Mouse (Mus musculus) embryonic facial prominence, embryonic 13.5 days (tissue): Measurements from ENCODE around the gene Pde4d. TPM values are rescaled to one million over a fixed set of nuclear protein-coding genes. Genes with fewer than 3 reads are reported as not detected.

ENCODE experiments used
- ATAC-seq: fragments of 200-750 bp; cut with Nextera tagmentation; 2 replicates; pipeline ENCODE4 v1.8.0; 2017; ENCODE audit warnings: low read depth; ENCODE audit not compliant: insufficient number of reproducible peaks, insufficient read depth, low FRiP score, low TSS enrichment
- H3K27ac ChIP-seq: fragments of 300-500 bp; sonication (generic); 2 replicates; pipeline ENCODE4 v1.5.1; 2015; ENCODE audit warnings: moderate library complexity, mild to moderate bottlenecking, inconsistent platforms
- H3K27me3 ChIP-seq: fragments of 300-500 bp; sonication (generic); 2 replicates; pipeline ENCODE4 v1.6.1; 2015; ENCODE audit warnings: mild to moderate bottlenecking, inconsistent platforms
- H3K36me3 ChIP-seq: fragments of 300-500 bp; sonication (generic); 2 replicates; pipeline ENCODE4 v1.6.1; 2015; ENCODE audit warnings: mild to moderate bottlenecking, inconsistent platforms
- H3K4me1 ChIP-seq: fragments of 300-500 bp; sonication (generic); 2 replicates; pipeline ENCODE4 v1.6.1; 2015; ENCODE audit warnings: inconsistent platforms
- H3K4me2 ChIP-seq: fragments of 300-500 bp; sonication (generic); 2 replicates; pipeline ENCODE4 v1.6.1; 2015; ENCODE audit warnings: moderate library complexity, mild to moderate bottlenecking, inconsistent platforms
- H3K4me3 ChIP-seq: fragments of 300-500 bp; sonication (generic); 2 replicates; pipeline ENCODE4 v1.5.1; 2015; ENCODE audit warnings: mild to moderate bottlenecking, inconsistent platforms
- H3K9ac ChIP-seq: fragments of 300-500 bp; sonication (generic); 2 replicates; pipeline ENCODE4 v1.6.1; 2015; ENCODE audit warnings: mild to moderate bottlenecking, inconsistent platforms
- H3K9me3 ChIP-seq: fragments of 300-500 bp; sonication (generic); 2 replicates; pipeline ENCODE4 v1.6.1; 2016; ENCODE audit warnings: inconsistent platforms
- WGBS: fragments of 180-500 bp; shearing (Covaris S2); methylation state at CpG from one replicate; pipeline ENCODE4 v1.1.7; 2015; ENCODE audit warnings: mixed read lengths; 5-methylcytosine and 5-hydroxymethylcytosine counted together
- polyA plus RNA-seq: library from polyadenylated mRNA; unstranded; fragments of >200 nt; fragmentation: Nextera tagmentation; extraction: Ambion mirVana; gene quantifications from 2 replicates; pipeline ENCODE4 v1.2.1, GENCODE M21; 2015

The Pde4d gene
- polyA plus RNA-seq, 1 experiment from 2014 or later, result 22.9 TPM

GRCm38 (mm10) chr13:109686906-109687305, 1237.2 kb downstream of the Pde4d start:
- H3K4me2 ChIP-seq, result no peak overlapping the region
- H3K4me1 ChIP-seq, result 0 out of 2 replicates have a peak, but pooled peaks cover 10% of the 10 kb centered on the region
- peaks cover 3% of the 10 kb centered on the region; the same call in 1 of the 2 replicates for H3K27me3 ChIP-seq
- H3K9ac ChIP-seq, result no peak overlapping the region
- no peaks in the 10 kb centered on the region for H3K36me3 ChIP-seq
- no peak overlapping the region for H3K4me3 ChIP-seq
- WGBS, result 53% methylated on average over 3 of the region's 3 CpGs
- ATAC-seq, result no peak
- H3K27ac ChIP-seq, result no peak overlapping the region
- H3K9me3 ChIP-seq, result no peaks in the 10 kb centered on the region

GRCm38 (mm10) chr13:109688195-109688594, 1238.4 kb downstream of the Pde4d start:
- H3K4me2 ChIP-seq, result no peak overlapping the region
- no peak overlapping the region for H3K4me3 ChIP-seq
- no peaks in the 10 kb centered on the region for H3K9me3 ChIP-seq
- WGBS, result 82% methylated on average over 2 of the region's 2 CpGs
- no peak overlapping the region for H3K9ac ChIP-seq
- no peaks in the 10 kb centered on the region for H3K36me3 ChIP-seq
- ATAC-seq, result no peak
- H3K27ac ChIP-seq, result no peak overlapping the region
- peaks cover 3% of the 10 kb centered on the region; the same call in 1 of the 2 replicates for H3K27me3 ChIP-seq
- H3K4me1 ChIP-seq, result 0 out of 2 replicates have a peak, but pooled peaks cover 10% of the 10 kb centered on the region

- H3K27ac ChIP-seq, result no peak overlapping the region
- no peak overlapping the region for H3K4me3 ChIP-seq
- H3K9me3 ChIP-seq, result no peaks in the 10 kb centered on the region
- WGBS, result 87% methylated on average over 3 of the region's 3 CpGs
- 0 out of 2 replicates have a peak, but pooled peaks cover 10% of the 10 kb centered on the region for H3K4me1 ChIP-seq
- no peaks in the 10 kb centered on the region for H3K36me3 ChIP-seq
- H3K27me3 ChIP-seq, result no peaks in the 10 kb centered on the region
- H3K4me2 ChIP-seq, result no peak overlapping the region
- H3K9ac ChIP-seq, result no peak overlapping the region
- ATAC-seq, result no peak
These were observed 1239.4 kb downstream of the Pde4d start for GRCm38 (mm10) chr13:109689176-109689575.

GRCm38 (mm10) chr13:109690558-109690957, 1240.8 kb downstream of the Pde4d start:
- no peak overlapping the region for H3K4me3 ChIP-seq
- no peak overlapping the region for H3K27ac ChIP-seq
- no peaks in the 10 kb centered on the region for H3K9me3 ChIP-seq
- no peak overlapping the region for H3K9ac ChIP-seq
- no peak for ATAC-seq
- no peaks in the 10 kb centered on the region for H3K36me3 ChIP-seq
- H3K27me3 ChIP-seq, result no peaks in the 10 kb centered on the region
- H3K4me2 ChIP-seq, result no peak overlapping the region
- WGBS, result 90% methylated on average over 5 of the region's 5 CpGs
- H3K4me1 ChIP-seq, result 0 out of 2 replicates have a peak, but pooled peaks cover 5% of the 10 kb centered on the region

GRCm38 (mm10) chr13:109692851-109693250, 1243.1 kb downstream of the Pde4d start:
- no peaks in the 10 kb centered on the region for H3K27me3 ChIP-seq
- H3K4me2 ChIP-seq, result no peak overlapping the region
- 72% methylated on average over 3 of the region's 3 CpGs for WGBS
- no peak overlapping the region for H3K4me3 ChIP-seq
- ATAC-seq, result no peak
- H3K4me1 ChIP-seq, result no peaks in the 10 kb centered on the region
- H3K36me3 ChIP-seq, result no peaks in the 10 kb centered on the region
- no peaks in the 10 kb centered on the region for H3K9me3 ChIP-seq
- no peak overlapping the region for H3K9ac ChIP-seq
- no peak overlapping the region for H3K27ac ChIP-seq

GRCm38 (mm10) chr13:109693769-109694168, 1244.0 kb downstream of the Pde4d start:
- no peak for ATAC-seq
- WGBS, result 82% methylated on average over 2 of the region's 2 CpGs

GRCm38 (mm10) chr13:109694293-109694692, 1244.5 kb downstream of the Pde4d start:
- H3K9ac ChIP-seq, result no peak overlapping the region
- H3K4me1 ChIP-seq, result no peaks in the 10 kb centered on the region
- H3K4me2 ChIP-seq, result no peak overlapping the region
- H3K27ac ChIP-seq, result no peak overlapping the region
- no peak overlapping the region for H3K4me3 ChIP-seq
- no peaks in the 10 kb centered on the region for H3K36me3 ChIP-seq
- WGBS, result 84% methylated on average over 2 of the region's 2 CpGs
- H3K9me3 ChIP-seq, result no peaks in the 10 kb centered on the region
- no peaks in the 10 kb centered on the region for H3K27me3 ChIP-seq
- ATAC-seq, result no peak

More at GRCm38 (mm10) chr13:109693769-109694168, 1244.0 kb downstream of the Pde4d start:
- no peak overlapping the region for H3K4me3 ChIP-seq
- H3K4me2 ChIP-seq, result no peak overlapping the region
- H3K27me3 ChIP-seq, result no peaks in the 10 kb centered on the region
- no peak overlapping the region for H3K9ac ChIP-seq
- no peaks in the 10 kb centered on the region for H3K9me3 ChIP-seq
- H3K4me1 ChIP-seq, result no peaks in the 10 kb centered on the region
- no peaks in the 10 kb centered on the region for H3K36me3 ChIP-seq
- H3K27ac ChIP-seq, result no peak overlapping the region

GRCm38 (mm10) chr13:109695098-109695497, 1245.3 kb downstream of the Pde4d start:
- Histone ChIP-seq H3K4me2 (no peak overlapping the region), H3K9ac (no peak overlapping the region), H3K9me3 (no peaks in the 10 kb centered on the region), H3K27ac (no peak overlapping the region), H3K4me3 (no peak overlapping the region), H3K27me3 (no peaks in the 10 kb centered on the region), H3K4me1 (no peaks in the 10 kb centered on the region), H3K36me3 (no peaks in the 10 kb centered on the region)
- WGBS, result 82% methylated on average over 6 of the region's 6 CpGs
- no peak for ATAC-seq

- Histone ChIP-seq H3K4me2 (no peak overlapping the region), H3K9ac (no peak overlapping the region), H3K27ac (no peak overlapping the region), H3K9me3 (no peaks in the 10 kb centered on the region), H3K36me3 (no peaks in the 10 kb centered on the region), H3K27me3 (no peaks in the 10 kb centered on the region), H3K4me1 (peaks cover 7% of the 10 kb centered on the region; the same call in 1 of the 2 replicates), H3K4me3 (no peak overlapping the region)
- no peak for ATAC-seq
- 37% methylated on average over 2 of the region's 2 CpGs for WGBS
These were observed 1256.4 kb downstream of the Pde4d start for GRCm38 (mm10) chr13:109706141-109706540.

- no peak overlapping the region for H3K27ac ChIP-seq
- no peak overlapping the region for H3K4me3 ChIP-seq
- no peaks in the 10 kb centered on the region for H3K9me3 ChIP-seq
- WGBS, result 72% methylated on average over 5 of the region's 5 CpGs
- H3K36me3 ChIP-seq, result no peaks in the 10 kb centered on the region
- no peak overlapping the region for H3K9ac ChIP-seq
- no peaks in the 10 kb centered on the region for H3K27me3 ChIP-seq
- H3K4me1 ChIP-seq, result peaks cover 7% of the 10 kb centered on the region; the same call in 1 of the 2 replicates
- no peak for ATAC-seq
- H3K4me2 ChIP-seq, result no peak overlapping the region
These were observed 1256.8 kb downstream of the Pde4d start for GRCm38 (mm10) chr13:109706579-109706978.

GRCm38 (mm10) chr13:109707154-109707553, 1257.4 kb downstream of the Pde4d start:
- no peak for ATAC-seq
- no peak overlapping the region for H3K4me2 ChIP-seq
- no peaks in the 10 kb centered on the region for H3K9me3 ChIP-seq
- no peaks in the 10 kb centered on the region for H3K36me3 ChIP-seq
- H3K27me3 ChIP-seq, result no peaks in the 10 kb centered on the region
- no peak overlapping the region for H3K4me3 ChIP-seq
- H3K9ac ChIP-seq, result no peak overlapping the region
- H3K27ac ChIP-seq, result no peak overlapping the region
- WGBS, result 91% methylated on average over 4 of the region's 4 CpGs
- H3K4me1 ChIP-seq, result peaks cover 7% of the 10 kb centered on the region; the same call in 1 of the 2 replicates

GRCm38 (mm10) chr13:109708326-109708725, 1258.6 kb downstream of the Pde4d start:
- Histone ChIP-seq H3K27ac (no peak overlapping the region), H3K4me2 (no peak overlapping the region), H3K4me3 (no peak overlapping the region), H3K9me3 (no peaks in the 10 kb centered on the region), H3K36me3 (no peaks in the 10 kb centered on the region), H3K27me3 (no peaks in the 10 kb centered on the region), H3K9ac (no peak overlapping the region), H3K4me1 (peaks cover 2% of the 10 kb centered on the region; the same call in 1 of the 2 replicates)
- ATAC-seq, result no peak
- WGBS, result 80% methylated on average over 2 of the region's 2 CpGs
